Mouse (Mus musculus) lung, postnatal 0 days (tissue): Measurements from ENCODE around the gene Taok2.

Source experiments
- CTCF ChIP-seq: IDR thresholded peaks from 2 replicates; pipeline ENCODE4 v1.5.1; 2016; ENCODE audit warnings: antibody characterized with exemption, mild to moderate bottlenecking
- EP300 ChIP-seq: IDR thresholded peaks from 2 replicates; pipeline ENCODE4 v1.6.1; 2016; ENCODE audit warnings: antibody characterized with exemption, mild to moderate bottlenecking, control low read depth

GRCm38 (mm10) chr7:126883731-126884181, 747 bp downstream of the Taok2 start:
- no peak for TF ChIP-seq EP300
- no peak for TF ChIP-seq CTCF
